Mouse (Mus musculus): ENCODE measurements at regions not wholly inside any gene's neighbourhood (a gene's known extent, or its start where the extent isn't known, plus 50 kb on each side); places are given as distances from the start of the nearest gene placed in this dataset.

DNA sequence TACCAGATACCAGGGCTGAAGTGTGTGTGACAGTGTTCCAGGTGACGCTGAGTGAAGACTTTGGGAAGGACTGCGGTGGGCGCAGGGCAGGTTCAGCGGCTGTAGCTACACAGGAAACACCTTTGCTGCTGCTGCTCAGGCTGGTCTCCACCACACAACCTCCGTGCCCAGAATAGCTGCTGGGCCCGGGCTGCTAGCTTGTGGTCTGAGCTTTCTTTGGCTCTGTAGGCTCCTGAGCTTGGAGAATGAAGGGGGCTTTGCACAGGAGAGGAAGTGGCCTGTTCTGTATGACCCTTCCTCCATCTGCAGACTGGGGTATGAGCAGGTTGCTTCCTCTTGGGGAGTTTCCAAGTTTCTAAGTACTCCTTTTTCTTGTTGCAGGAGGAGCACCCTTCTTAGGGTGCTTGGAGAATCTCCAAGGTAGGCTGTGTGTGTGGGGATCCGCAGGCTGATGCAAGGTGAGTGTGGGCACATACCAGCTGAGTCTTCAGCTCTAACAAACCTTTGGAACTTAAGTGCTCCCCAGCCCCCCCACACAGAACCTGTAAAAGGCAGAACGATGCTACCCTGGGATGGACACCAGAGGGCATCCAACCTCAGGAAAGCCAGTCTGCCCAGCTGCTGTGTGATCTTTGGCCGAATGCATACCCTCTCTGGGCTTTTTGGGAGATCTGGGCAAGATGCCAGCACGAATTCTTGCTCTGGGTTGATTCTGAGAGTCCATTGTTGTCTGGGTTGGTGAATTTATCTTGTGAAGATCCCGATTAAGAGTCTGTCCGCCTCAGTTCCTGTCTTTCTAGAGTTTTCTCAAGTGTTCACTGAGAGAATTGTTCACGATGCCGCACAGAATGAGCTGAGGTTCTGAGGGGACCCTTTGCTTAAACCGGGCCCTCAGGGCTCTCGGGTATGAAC is 136.6 kb downstream of the Mn1 start:
- DNase-seq = no peak

DNA sequence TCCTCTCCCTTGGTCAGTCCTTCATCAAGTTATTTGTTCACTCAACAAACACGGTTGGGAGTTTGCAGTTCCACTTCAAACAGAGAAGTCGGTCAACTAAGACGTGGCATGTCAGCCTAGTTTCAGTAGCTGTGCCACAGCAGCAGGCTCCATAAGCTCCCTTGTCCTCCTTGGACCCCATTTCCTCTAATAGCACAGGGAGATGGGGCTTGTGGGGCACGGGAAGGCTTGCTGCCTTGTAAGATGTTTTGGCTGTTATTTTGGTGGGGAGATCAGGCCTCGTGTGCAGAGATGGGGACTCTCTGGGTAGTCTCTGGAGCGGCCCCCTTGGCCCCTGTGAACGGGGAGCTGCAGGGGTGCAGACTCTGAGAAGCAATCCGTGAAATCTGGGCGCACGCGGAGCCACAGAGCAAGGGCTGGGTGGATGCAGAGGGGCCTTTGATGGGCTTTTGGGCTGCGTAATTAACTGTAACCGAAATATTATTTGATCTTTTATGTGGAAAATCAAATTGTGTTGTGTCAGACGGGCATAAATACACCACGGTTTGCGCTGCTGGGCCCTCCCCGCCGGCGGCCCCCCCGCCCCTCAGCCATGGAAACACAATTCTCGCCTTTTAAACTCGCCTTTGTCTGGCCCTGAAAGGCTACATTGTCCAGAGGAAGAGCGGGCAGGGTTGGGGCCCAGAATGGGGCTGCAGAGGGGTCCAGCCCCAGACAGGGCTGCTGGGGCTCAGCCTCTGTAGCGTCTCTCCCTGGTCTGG is 137.6 kb downstream of the Mn1 start:
- no peak for DNase-seq

DNA sequence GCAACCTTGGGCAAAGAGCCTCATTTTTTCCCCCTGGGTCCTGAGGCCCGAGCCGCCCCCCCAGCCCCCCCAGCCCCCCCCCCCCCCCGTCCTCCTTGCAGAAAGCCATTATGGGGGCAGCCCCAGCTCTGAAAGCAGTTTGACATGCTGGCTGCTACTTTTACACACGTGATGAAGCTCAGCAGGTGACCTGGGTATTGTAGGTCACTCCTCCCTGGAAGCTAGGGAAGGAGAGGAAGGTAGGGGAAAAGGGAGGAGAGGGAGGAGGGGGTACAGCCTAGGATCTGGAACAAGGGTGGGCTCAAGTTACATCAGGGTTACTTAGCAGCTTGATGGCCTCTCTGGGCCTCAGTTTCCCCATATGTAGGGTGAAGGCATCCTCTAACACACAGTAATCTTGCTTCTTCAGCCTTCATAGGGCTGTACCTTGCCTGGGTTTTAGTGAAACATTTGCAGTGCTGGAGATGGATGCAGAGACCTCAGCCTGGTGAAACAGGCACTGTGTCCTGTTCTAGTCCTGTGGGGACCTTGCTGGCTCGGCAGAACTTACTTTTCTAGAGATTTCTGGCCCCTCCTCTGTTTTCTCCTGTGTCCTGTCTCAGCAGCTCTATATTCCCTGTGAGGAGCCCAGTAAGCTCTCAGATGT is 138.3 kb downstream of the Mn1 start:
- no peak for DNase-seq

DNA sequence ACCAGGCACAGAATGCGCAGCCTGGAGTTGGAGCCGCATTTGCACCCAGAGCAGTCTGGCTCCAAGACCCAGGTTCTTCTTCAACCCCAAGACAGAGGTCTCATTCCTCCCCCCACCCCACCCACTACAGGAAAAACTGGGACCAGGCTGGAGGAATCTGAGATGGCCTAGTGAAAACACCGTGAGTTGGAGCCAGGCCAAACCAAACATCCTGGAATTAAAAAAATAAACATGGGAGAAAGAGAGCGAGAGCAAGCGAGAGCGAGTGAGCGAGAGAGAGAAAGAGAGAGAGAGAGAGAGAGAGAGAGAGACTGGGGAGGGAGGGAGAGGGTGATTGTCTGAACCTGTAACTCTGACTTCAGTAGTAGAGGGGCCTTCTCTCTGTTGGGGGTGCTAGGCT is 138.8 kb downstream of the Mn1 start:
- no peak for DNase-seq

DNA sequence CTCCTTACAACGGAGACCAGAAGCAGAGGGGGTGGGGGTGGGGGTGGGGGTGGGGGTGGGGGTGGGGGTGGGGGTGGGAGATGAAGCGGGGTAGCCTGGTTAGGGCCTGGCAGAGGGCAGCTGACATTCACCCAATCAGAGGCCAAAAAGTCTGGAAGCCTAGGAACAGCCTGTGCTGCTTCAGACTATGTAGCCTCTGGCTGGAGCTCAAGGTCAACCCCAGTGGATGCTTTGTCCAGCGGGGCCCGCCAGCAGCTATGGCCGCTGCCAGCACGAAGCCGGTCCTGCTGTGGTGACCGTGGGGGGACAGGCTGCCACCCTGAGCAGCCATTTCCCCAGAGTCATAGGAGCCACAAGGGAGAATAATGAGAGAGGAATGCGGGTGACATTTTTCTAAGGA is 143.3 kb downstream of the Mn1 start:
- DNase-seq = no peak

DNA sequence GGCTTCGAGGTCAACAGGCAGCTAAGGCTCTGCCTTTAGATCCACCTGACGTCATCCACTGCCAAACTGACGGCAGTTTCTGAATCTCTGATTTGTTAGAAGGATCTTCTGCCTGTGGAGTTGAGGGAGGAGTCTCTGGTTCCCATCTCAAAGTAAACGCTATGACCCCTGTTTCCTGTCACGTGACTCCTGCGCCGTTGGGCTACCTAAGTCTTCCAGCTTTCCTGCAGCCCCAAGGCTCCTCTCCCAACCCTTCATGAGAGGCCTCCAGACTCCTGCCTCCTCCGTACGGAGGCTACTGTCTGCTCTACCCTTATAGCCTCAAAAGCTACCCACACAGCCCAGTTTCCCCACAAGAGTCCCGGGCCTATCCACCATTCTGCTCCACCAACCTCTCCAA is 144.1 kb downstream of the Mn1 start:
- DNase-seq = no peak

DNA sequence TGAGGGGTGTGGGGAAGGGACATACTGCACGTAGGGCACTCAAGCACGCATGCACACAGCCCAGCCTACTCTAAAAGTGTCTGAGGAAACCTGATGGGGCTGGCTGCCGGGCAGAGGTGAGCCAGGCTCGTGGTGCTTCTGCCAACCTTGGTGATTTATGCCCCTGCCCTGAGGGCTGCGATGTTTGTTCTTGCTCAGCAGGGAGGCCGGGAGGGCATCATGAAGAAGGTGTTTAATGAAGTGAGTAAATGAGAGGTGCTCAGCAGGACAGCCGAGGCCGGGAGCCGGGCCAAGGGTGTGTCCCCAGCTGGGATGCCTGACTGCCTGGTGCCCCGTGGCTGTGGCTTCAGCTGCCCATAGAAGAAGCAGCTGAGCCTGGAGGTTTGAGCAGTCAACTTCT is 153.7 kb downstream of the Mn1 start:
- no peak for DNase-seq

DNA sequence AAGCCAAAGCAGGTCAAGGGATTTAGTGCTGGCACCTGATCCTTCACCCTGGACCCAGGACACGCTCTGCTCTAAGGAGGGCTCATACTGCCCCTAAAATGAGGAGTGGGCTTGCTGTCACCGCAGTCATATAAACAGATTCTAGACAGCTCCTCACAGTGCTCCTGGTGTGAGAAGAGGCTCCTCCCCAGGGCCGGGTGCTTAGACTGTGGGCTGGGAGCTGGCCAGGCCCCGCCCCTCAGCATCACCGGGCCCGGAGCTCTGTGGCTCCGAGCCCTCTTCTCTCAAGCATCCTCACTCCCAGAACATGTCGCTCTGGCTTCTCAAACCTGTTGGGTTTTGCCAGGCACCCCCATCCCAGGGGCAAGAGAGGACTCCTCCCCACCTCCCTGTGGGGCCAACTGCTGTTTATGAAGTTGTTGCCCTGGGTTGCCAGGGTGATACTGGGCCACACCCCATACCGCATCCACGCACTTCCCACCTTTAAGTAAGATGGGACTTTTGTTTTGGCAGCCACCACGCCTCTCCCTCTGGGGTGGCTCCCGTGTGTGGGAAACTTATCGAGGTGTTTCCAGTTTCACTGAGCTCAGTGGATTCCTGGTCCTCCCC is 156.2 kb downstream of the Mn1 start:
- DNase-seq = no peak

DNA sequence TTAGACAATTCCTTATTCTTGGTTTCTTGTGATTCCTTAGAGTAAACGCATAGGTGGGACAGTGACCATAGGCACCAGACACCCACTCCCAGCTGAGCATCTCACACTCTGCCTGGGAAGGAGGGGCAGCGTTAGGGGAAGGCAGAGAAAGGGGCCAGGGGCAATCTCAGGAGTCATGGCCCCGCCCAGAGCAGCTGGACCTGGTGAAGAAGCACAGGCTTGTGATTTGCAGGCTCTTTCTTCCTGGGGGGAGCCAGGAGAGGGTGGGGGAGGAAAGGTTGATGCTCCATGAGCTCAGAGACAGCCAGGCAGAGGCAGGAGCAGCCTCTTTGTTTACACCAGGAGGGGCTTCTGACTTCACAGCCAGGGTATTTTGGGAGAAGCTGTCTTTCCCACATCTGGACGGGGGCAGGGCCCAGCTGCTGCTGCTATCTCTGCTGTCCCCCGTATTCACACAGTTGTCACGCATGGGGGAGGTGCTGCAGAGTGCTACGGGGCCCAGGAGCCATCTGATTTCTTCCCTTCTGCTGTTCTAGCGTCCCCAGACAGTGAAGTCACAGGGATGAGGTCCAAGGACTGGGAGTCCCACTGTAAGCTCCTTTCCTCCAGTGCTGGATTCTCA is 157.2 kb downstream of the Mn1 start:
- no peak for DNase-seq

DNA sequence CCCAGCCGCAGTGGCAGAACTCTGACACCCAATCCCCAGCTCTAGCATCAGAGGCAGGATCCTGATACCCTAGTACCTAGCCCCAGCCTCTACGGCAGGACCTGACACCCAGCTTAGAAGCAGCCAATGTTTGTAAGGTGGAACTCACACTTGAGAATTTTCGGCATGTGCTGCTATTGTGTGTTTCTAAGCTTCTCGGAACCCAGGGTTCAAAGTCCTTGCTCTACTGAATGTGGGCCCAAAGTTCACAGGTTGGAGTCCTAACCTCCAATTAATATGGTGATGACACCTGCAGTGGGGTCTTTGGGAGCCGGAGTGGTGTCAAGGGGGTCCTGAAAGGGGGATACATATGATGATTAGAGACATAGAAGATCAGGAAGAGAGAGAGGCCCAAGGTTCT is 158.2 kb downstream of the Mn1 start:
- no peak for DNase-seq

DNA sequence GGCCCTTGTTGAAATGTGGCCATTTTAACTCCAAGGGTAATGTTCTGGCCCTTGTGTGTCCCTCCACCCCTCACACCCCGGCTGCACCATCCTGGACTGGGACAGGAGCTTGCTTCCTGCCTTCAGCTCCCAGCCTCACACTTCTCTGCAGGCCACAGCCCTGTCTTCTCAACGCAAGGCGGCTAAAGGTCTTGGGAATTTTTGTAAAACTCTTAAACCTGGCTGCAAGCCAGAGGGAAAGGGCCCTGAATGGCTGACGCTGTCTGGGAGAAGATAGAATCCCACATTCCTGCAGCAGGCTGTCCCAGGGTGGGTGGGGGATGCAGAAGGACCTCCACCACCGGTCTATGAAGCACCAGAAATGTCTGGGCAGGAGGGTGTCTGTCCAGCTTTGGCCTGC is 156.3 kb upstream of the Gm26897 start:
- DNase-seq = no peak

DNA sequence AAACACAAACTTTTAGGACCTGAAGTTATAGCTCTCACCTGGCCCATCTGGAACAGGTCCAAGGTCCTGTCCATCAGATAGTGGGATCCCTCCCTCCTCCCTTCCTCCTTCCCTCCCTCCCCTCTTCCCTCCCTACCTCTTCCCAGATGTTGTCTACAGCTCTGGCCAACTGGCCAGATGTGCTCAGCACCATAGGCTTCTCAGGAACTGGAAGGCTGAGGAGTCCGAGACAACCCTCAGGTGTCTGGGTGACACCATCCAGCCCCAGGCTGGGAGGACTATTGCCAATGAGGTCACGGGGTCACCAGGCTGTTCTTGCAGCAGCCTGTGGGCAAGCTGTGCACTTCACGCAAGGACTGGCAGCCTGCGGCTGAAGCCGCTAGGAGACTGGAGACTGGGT is 155.6 kb upstream of the Gm26897 start:
- no peak for DNase-seq

DNA sequence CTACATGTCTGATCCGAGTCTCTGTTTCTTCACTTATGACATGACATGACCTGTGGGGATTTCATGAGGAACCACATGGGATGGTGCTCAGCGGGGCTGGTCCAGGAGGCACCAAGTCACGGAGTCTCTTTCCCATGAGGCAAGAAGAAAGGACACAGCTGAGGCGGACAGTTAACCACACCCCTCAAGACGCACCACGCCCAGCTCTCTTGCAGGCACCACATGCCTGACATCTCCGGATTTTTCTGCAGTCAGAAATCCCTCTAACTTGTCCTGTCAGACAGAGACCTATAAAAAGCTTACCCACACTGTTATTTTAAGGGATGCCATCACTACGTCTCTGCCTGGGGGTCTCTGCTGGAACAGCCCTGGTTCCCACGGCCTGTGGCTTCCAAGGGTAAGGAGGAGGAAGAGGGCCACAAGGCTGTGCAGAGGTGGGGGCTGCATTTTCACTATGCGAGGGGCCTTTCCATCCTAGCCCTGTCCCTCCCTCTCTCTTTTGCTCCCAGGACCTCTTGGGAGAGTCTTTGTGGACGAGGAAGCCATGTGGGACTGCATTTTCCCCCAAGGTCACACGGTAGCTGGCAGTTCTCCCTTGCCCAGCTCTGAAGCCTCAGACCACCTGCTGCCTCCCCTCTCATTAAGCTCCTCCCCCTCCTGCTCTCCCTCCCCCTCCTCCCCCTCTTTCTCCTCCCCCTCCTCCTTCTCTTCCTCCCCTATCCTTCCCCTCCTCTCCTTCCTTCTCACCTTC is 154.6 kb upstream of the Gm26897 start:
- DNase-seq = no peak

DNA sequence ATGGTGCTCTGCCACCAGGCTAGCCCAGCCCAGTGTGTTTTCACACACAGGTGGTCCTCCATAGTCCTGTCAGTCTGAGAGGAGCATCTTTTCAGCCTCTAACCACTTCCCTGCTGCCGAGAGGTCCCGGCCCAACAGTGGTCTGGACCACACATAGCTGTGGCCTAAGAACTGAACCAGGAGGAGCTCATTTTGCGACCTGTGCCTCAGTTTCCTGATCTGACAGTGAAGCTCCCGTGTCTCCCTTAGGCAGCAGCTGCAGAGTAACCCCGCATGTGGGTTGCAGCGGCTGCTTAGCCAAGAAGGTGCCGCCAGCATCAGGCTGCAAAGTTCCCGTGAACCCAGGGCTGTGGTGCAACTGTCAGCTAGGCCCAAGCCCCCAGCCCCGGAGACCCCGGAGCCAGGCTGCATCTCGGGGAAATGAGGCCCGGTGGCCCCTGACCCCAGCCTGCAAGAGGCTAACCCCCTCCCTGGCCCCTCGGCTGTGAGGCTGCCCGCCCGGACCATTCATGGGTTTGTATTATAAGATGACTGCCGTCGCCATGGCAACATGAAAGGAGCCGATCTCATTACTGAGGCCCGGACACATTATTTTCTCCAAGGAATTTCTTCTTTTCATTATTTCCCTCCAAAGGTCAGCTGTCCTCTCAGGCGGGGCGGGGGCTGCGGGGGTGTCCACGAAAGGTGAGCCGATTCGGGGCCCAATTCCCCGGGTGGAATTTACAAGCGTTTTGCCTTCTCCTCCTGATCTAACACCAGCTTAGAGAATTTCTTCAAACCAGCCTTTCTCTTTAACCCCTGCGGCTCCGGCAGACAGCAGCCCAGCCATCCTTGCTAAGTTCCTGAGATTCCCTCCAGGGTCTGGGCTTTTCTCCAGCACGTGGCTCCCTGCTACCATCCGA is 152.6 kb upstream of the Gm26897 start:
- peak in 1 of 2 experiments; percentile 25 for DNase-seq

DNA sequence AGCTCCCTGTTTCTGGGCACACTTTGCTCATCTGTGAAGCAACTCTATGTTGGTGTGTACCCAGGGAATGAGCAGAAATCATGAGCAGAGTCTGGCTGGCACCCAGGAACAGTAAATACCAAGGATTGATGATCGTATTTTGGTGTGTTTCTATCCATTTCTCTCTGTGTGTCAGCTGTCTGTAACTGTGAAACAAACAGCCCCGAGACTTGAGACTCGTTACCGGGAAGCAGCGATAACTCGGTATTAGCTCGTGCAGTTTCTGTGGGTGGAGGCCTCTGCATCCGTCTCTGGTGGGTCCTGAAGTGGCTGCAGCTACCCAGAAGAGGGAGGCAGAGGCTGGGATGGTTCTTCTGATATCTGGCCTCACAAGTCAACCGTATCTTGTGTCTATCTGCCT is 151.7 kb upstream of the Gm26897 start:
- DNase-seq = no peak

DNA sequence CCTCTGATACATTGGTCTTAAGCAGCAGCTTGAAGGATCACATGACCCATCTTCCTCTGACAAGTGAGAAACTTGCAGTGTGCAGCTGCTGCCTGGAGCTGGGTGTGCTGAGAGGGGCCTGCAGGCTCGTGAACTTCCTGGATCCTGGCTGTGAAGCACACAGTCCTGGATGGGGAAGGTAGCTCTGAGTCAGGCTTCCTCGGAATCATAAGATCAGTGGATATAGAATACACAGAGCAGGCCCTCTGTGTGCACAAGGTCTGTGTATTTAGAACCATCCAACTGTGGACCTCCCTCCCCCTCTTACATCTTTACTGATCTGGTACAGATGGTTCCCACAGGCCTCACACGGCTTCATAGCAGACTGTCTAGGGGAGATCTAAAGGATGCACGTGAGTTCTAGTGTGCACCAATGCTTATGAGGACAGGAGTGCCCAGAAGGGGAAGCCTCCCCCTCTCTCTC is 143.1 kb upstream of the Gm26897 start:
- no peak for DNase-seq

DNA sequence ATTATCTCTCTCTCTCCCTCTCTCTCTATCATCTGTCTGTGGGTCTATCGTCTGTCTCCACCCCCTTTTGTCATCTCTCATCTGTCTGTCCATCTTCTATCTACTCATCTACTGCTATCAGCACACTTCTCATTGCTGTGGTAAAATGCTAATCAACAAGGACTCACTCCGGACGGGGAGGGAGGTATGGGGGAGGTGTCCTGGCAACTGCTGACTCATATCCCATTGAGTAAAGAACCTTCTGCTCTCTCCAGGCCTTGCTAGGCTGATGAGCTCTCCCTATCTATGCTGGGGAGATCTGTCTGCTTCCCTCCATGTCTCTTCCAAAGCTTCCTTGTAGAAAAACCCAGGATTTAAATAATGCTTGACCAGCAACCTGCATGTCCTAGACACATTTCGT is 140.9 kb upstream of the Gm26897 start:
- DNase-seq = no peak

DNA sequence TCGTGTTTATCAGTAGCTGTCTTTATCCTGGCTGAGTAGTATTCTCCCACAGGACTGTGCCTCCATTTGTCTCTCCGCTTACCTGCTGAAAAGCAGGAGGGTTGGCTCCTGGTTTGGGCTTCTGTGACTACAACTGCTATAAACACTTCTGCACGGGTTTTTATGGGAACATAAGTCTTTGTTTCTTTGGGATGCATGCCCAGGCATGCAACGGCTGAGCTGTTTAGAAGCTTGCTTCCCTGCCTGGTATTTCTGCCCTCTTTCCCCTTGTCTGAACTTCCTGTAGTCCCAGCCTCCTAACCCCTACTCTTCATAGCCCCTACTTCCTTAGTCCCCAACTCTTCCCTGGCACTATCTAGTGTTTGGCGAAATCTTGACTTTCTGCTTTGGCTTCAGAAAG is 139.6 kb upstream of the Gm26897 start:
- no peak for DNase-seq

DNA sequence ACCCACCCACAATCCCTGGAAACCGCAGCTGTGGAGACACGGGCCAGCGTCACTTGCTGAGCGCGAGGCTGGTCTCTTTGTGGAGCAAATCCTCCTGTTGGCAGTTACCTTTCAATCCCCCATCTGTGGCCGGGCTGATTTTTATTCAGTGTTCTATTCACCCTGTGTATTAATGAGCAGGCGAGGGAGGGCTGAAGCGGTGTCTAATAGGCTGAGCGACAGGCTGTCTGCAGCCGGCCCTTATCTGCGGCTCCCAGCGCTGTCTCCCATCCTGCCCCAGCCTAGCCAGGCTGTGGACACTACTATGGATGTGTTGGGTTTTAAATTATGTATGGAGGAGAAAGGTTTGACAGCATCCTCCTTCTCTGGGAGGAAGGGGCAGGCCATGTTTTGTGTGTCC is 138.3 kb upstream of the Gm26897 start:
- DNase-seq = no peak

DNA sequence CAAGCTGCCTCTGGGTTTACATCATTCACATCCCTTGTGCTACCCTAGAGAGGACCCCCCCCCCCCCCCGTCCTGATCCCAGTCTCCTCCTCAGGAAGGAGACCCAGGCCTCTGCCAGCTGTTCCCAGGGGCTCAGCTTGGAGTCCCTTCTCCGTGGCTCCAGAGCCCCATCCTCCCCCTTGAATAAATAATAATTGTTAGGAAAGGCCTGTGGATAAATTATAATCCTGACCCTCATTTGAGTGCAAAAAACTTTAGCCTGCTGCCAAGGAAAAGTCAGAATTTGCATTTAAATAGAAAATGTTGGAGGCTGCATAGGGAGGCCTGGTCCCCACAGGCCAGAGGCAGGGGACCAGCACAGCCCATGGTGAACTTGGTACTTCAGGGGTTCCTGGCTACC is 136.0 kb upstream of the Gm26897 start:
- DNase-seq = no peak

Data from cerebellum, postnatal 25 days (tissue).